Mouse (Mus musculus): ENCODE measurements around the gene Itfg1. TPM values are rescaled to one million over a fixed set of nuclear protein-coding genes. Genes with fewer than 3 reads are reported as not detected.

Itfg1 gene
- total RNA-seq, 2 experiments from 2014 or later = 152 to 156 TPM

GRCm38 (mm10) chr8:85706988-85707387 is 133.7 kb downstream of the Itfg1 start:
- no peak overlapping the region for H3K4me3 ChIP-seq
- no peak for DNase-seq (ENCODE audit: low spot score in 2 of 2)
- H3K27ac ChIP-seq = no peak overlapping the region
- TF ChIP-seq CTCF (conservative IDR thresholded peaks at IDR 0.05) = no peak

GRCm38 (mm10) chr8:85700751-85701351 is 139.9 kb downstream of the Itfg1 start, which contains the start of gene Neto2:
Gene Neto2 (minus strand): TSS chr8:85700924.
- Histone ChIP-seq H3K27ac (peak within 1 kb of the TSS; percentile 83), H3K4me3 (peak within 1 kb of the TSS; percentile 68)
- DNase-seq (ENCODE audit: low spot score in 2 of 2) = peak; percentile 52 to 78
- no peak for TF ChIP-seq CTCF (conservative IDR thresholded peaks at IDR 0.05)

- peak; percentile 11 to 50 for DNase-seq (ENCODE audit: low spot score in 2 of 2)
- peak; percentile 79 for TF ChIP-seq CTCF (conservative IDR thresholded peaks at IDR 0.05)
- H3K4me3 ChIP-seq = peak overlapping the region; percentile 68
- peak overlapping the region; percentile 81 for H3K27ac ChIP-seq
These were observed 140.5 kb downstream of the Itfg1 start for GRCm38 (mm10) chr8:85700101-85700750.

- TF ChIP-seq CTCF (conservative IDR thresholded peaks at IDR 0.05) = peak; percentile 98
- peak overlapping the region; percentile 68 for H3K4me3 ChIP-seq
- no peak overlapping the region for H3K27ac ChIP-seq
- DNase-seq (ENCODE audit: low spot score in 2 of 2) = peak; percentile 83
These were observed 141.7 kb downstream of the Itfg1 start for GRCm38 (mm10) chr8:85699051-85699450.

Small RNAs within 50 kb of the gene (microRNA-seq; reads per million reads assigned to microRNA genes)
- gene Mir8109 = 0 reads per million in 2 experiments

Other genes with a start within 250 kb of the Itfg1 start
- 10 to 100 TPM; 38.8 to 44.3 TPM for gene Neto2, start 140.0 kb downstream of the Itfg1 start, total RNA-seq (2021)
- 10 to 100 TPM; 40.1 to 44.0 TPM for gene Phkb, start within 50 bp of the Itfg1 start, total RNA-seq (2021)

All from layer of hippocampus, adult 2 months (tissue).